Mouse (Mus musculus) forebrain, embryonic 12.5 days (tissue): Measurements from ENCODE around the gene Gm17949. TPM values are rescaled to one million over a fixed set of nuclear protein-coding genes. Genes with fewer than 3 reads are reported as not detected.
"Not testable (repeated sequence)": the region's sequence is repeated elsewhere in the genome, so short reads cannot be mapped to it uniquely, and the experiment has no call there.

ENCODE experiments used
- ATAC-seq: fragments of 200-750 bp; cut with Nextera tagmentation; 2 replicates; pipeline ENCODE4 v1.8.0; 2017; ENCODE audit warnings: moderate TSS enrichment; ENCODE audit not compliant: low FRiP score
- H3K27ac ChIP-seq: fragments of 300-500 bp; sonication (generic); 2 replicates; pipeline ENCODE4 v1.5.1; 2016; ENCODE audit warnings: mild to moderate bottlenecking
- H3K27me3 ChIP-seq: fragments of 300-500 bp; sonication (generic); 2 replicates; pipeline ENCODE4 v1.6.1; 2016; ENCODE audit warnings: mild to moderate bottlenecking
- H3K36me3 ChIP-seq: fragments of 300-500 bp; sonication (generic); replicated peaks from 2 replicates; pipeline ENCODE4 v1.6.1; 2016; ENCODE audit warnings: mild to moderate bottlenecking
- H3K4me1 ChIP-seq: fragments of 300-500 bp; sonication (generic); 2 replicates; pipeline ENCODE4 v1.6.1; 2016
- H3K4me2 ChIP-seq: fragments of 300-500 bp; sonication (generic); 2 replicates; pipeline ENCODE4 v1.6.1; 2016; ENCODE audit warnings: mild to moderate bottlenecking, moderate library complexity
- H3K4me3 ChIP-seq: fragments of 300-500 bp; sonication (generic); replicated peaks from 2 replicates; pipeline ENCODE4 v1.5.1; 2016; ENCODE audit warnings: mild to moderate bottlenecking
- H3K9ac ChIP-seq: fragments of 300-500 bp; sonication (generic); 2 replicates; pipeline ENCODE4 v1.6.1; 2016; ENCODE audit warnings: mild to moderate bottlenecking
- H3K9me3 ChIP-seq: fragments of 300-500 bp; sonication (generic); 2 replicates; pipeline ENCODE4 v1.6.1; 2016
- WGBS: fragments of 180-500 bp; shearing (Covaris S2); methylation state at CpG from one replicate; pipeline ENCODE4 v1.1.7; 2016; 5-methylcytosine and 5-hydroxymethylcytosine counted together
- polyA plus RNA-seq: library from polyadenylated mRNA; unstranded; fragments of >200 nt; fragmentation: Nextera tagmentation; extraction: Ambion mirVana; gene quantifications from 2 replicates; pipeline ENCODE4 v1.2.1, GENCODE M21; 2016

Gene Gm17949
- polyA plus RNA-seq, 1 experiment from 2014 or later: 0.64 TPM

DNA sequence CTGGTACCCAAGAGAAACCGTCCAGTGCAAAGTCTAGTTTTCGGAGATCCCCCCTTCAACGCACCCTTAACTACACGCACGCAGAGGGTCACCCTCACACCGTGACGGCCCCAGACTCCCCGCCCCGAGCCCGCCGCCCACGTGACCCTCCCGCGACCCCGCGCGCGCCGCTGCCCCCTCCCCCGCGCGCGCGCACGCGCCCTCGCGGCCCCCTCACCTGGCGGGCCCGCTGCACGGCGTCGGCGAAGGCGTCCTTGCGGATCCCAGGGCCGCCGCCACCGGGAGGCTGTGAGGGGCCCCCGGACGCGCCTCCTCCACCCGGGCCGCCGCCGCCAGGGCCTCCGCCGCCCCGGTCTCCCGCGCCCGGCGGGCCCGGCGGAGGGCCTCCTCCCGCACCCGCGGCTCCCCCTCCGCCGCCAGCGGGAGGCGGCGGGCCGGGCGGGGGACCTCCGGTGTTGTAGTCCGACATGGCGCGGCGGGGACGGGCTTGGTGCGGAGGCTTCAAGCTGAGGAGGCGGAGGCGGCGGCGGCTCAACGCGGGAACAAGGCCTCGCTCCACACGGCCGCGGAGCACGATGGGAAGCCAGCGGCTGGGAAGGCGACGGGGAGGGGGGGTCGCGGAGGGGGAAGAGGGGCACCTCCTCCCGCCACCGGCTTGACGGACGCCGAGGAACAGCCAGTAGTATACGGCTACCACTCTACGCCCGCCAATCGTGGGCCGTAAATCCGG is 19.8 kb downstream of the Gm17949 start, which contains the start of gene Khsrp:
Khsrp (minus strand) TSS at position 592 of the 730 bp plus-strand sequence.
- peak within 1 kb of the TSS; percentile 96 for H3K27ac ChIP-seq
- peak within 1 kb of the TSS; percentile 100 for H3K9ac ChIP-seq
- 2% methylated on average over 74 of the region's 99 CpGs for WGBS
- H3K4me3 ChIP-seq: peak within 1 kb of the TSS; percentile 96
- peaks cover 26% of the 10 kb centered on the region for H3K4me1 ChIP-seq
- peaks cover 31% of the 10 kb centered on the region for H3K36me3 ChIP-seq
- peak within 1 kb of the TSS; percentile 96 for H3K4me2 ChIP-seq
- H3K9me3 ChIP-seq: no peaks in the 10 kb centered on the region
- H3K27me3 ChIP-seq: no peaks in the 10 kb centered on the region; the same call in 1 of the 2 replicates
- peak; percentile 0; the same call in 1 of the 2 replicates for ATAC-seq

DNA sequence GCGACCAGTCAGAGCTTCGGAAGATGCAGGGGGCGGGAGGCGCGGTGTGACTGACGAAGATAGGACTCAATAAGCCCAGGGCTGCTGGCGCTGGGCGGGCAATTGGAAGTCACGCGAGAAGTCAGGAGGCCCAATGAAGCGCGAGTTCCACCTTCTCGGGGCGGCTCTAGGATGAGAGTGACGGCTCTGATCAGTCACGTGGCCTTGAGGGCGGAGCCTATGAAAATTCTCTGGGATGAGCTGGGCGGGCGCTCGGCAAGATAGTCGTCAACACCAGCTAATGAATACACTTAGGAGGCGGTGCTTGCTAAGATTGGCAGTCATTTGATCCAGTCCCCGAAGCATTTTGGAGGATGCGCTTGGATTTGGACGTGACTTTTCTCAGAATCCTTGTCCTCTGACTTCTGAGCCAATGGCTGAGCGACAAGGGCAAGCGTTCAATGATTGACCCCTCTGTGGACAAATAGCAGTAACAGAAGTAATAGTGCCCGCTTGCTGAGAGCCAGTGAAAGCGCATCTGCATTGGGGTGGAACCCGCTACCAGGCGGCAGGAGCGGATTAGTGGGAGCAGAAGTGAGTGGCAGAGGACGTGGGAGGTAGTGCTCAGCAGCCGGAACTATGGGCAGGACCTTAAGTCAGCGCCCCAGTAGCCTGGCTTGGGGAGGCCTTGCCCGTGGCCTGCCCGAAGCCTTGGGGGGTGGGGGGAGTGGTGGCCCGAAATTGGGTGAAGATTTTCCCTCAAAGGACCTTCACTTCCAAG is 20.6 kb downstream of the Gm17949 start:
- H3K36me3 ChIP-seq: peaks cover 23% of the 10 kb centered on the region
- peak overlapping the region; percentile 50 for H3K9ac ChIP-seq
- H3K4me2 ChIP-seq: peak overlapping the region; percentile 61
- peak overlapping the region; percentile 96 for H3K4me3 ChIP-seq
- no peaks in the 10 kb centered on the region for H3K9me3 ChIP-seq
- no peaks in the 10 kb centered on the region; the same call in none of the 2 replicates for H3K27me3 ChIP-seq
- peak; percentile 95 for ATAC-seq
- peak overlapping the region; percentile 89 for H3K27ac ChIP-seq
- peaks cover 26% of the 10 kb centered on the region for H3K4me1 ChIP-seq
- under 1% methylated on average over 38 of the region's 38 CpGs for WGBS

DNA sequence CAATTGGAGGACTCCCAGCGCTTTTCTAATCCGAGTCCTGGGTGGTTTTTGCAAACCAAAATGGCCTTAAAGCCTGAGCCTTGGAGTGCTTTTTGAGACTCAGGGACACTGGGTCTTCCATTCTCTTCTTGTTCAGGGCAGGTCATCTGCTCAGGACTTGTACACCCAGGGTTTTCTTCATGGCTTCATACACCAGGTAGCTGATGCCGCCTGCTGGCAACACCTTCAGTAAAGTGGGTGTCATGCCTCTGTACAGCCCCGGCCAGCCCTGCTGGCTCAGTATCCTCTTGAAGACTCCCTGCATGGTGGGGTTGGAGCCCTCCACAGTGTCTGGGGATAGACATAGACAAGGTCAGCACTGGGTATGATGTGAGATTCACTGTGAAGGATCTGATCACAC is 21.6 kb downstream of the Gm17949 start:
- WGBS: 86% methylated on average over 4 of the region's 4 CpGs
- H3K4me2 ChIP-seq: no peak overlapping the region; the same call in 1 of the 2 replicates

DNA sequence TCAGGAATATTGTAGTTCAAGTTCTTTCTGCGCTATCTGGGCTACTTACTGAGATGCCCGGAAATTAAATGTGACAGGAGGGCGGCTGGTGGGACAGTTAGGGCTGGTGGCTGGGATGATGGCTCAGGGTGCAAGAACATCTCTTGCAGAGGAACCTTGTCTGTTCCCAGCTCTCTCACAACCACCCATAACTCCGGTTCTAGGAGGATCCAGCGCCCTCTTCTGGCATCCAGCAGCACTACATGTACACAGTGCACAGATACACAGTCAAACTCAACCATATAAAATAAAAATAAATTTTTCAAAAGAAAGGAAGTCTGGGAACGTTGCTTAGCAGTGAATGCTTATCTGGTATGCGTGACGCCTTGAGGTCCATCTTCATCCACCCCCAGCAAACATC is 27.7 kb downstream of the Gm17949 start:
- Histone ChIP-seq H3K4me3 (no peak overlapping the region), H3K27me3 (peaks cover 24% of the 10 kb centered on the region), H3K9me3 (no peaks in the 10 kb centered on the region), H3K4me2 (no peak overlapping the region), H3K9ac (0 out of 2 replicates have a peak overlapping the region, but pooled peaks have one; percentile 17), H3K27ac (no peak overlapping the region), H3K4me1 (no peaks in the 10 kb centered on the region), H3K36me3 (no peaks in the 10 kb centered on the region)
- no peak for ATAC-seq
- WGBS: 42% methylated on average over 8 of the region's 8 CpGs

More for the DNA sequence above, 21.6 kb downstream of the Gm17949 start:
- H3K27ac ChIP-seq: no peak overlapping the region
- no peak for ATAC-seq
- peaks cover 4% of the 10 kb centered on the region for H3K27me3 ChIP-seq
- peaks cover 13% of the 10 kb centered on the region for H3K36me3 ChIP-seq
- H3K9me3 ChIP-seq: no peaks in the 10 kb centered on the region
- no peak overlapping the region for H3K4me3 ChIP-seq
- no peak overlapping the region for H3K9ac ChIP-seq
- peaks cover 26% of the 10 kb centered on the region for H3K4me1 ChIP-seq

DNA sequence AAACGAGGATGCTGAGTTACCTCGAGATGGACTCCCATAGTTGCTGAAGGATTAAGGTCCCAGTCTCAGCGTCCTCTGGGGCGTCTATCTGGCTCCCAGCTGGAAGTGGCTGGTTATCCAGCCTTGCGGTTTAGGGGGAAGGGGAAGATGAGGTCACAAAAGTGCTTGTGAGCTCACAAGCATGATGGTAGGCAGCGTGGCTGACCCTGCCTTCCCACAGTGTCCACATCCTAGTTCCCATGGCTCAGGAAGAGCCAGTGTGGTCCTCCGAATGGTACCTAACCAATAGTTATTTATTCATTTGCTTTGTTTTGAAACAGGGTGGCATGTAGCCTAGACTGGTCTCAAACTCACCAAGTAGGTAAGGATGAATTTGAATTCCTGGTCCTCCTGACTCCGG is 30.3 kb downstream of the Gm17949 start, which contains the start of gene Slc25a41:
Slc25a41 (minus strand) TSS at position 101 of the 400 bp plus-strand sequence.
- WGBS: 75% methylated on average over 8 of the region's 8 CpGs
- peaks cover 24% of the 10 kb centered on the region for H3K27me3 ChIP-seq
- peaks cover 16% of the 10 kb centered on the region for H3K36me3 ChIP-seq
- H3K27ac ChIP-seq: no peak within 1 kb of the TSS
- no peak for ATAC-seq
- no peak within 1 kb of the TSS for H3K4me2 ChIP-seq
- H3K4me1 ChIP-seq: no peaks in the 10 kb centered on the region
- H3K4me3 ChIP-seq: no peak within 1 kb of the TSS
- no peaks in the 10 kb centered on the region for H3K9me3 ChIP-seq
- no peak within 1 kb of the TSS for H3K9ac ChIP-seq

DNA sequence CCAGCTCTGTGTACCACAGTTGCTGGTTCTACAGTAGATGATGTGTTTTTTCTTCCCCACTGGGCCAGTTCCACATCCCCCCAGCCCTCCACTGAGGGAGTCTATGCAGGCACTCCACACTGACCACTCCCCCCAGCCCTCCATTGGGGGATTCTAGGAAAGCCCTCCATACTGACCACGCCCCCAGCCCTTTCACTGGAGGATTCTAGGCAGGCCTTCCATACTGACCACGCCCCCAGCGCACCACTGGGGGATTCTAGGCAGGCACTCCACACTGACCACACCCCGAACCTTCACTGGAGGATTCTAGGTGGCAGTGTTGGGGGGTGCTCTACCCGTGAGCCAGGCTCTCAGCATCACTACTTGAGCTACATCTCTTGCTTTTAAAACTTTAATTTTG is 36.1 kb downstream of the Gm17949 start:
- Histone ChIP-seq H3K27me3 (no peaks in the 10 kb centered on the region), H3K36me3 (peaks cover 53% of the 10 kb centered on the region), H3K9ac (no peak overlapping the region), H3K4me2 (no peak overlapping the region), H3K9me3 (no peaks in the 10 kb centered on the region), H3K27ac (no peak overlapping the region), H3K4me1 (no peaks in the 10 kb centered on the region), H3K4me3 (no peak overlapping the region)
- ATAC-seq: 0 out of 2 replicates have a peak, but pooled peaks have one; percentile 34
- 48% methylated on average over 5 of the region's 5 CpGs for WGBS

DNA sequence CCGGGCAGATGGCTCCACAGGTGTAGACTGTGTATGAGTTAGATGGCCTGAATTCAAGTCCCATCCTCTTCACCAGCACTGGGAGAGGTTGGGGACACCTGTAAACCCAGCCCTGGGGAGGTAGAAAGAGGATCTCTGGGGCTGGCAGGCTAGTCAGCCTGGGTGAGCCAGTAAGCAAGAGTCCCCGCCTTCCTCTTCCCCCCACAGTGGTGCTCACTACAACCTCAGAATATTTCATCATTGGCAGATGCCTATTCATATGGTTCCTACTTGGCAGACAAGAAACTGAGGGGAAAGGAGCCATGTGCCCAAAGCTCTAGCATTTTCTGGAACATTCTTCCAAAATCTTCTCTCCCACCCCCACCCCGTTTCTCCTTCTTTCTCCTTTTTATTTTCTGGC is 37.5 kb downstream of the Gm17949 start:
- peaks cover 67% of the 10 kb centered on the region for H3K36me3 ChIP-seq
- no peak overlapping the region for H3K9ac ChIP-seq
- H3K27ac ChIP-seq: no peak overlapping the region
- no peaks in the 10 kb centered on the region for H3K27me3 ChIP-seq
- no peaks in the 10 kb centered on the region for H3K9me3 ChIP-seq
- H3K4me2 ChIP-seq: no peak overlapping the region
- H3K4me3 ChIP-seq: no peak overlapping the region
- H3K4me1 ChIP-seq: no peaks in the 10 kb centered on the region
- ATAC-seq: no peak
- WGBS: 97% methylated on average over 3 of the region's 3 CpGs

DNA sequence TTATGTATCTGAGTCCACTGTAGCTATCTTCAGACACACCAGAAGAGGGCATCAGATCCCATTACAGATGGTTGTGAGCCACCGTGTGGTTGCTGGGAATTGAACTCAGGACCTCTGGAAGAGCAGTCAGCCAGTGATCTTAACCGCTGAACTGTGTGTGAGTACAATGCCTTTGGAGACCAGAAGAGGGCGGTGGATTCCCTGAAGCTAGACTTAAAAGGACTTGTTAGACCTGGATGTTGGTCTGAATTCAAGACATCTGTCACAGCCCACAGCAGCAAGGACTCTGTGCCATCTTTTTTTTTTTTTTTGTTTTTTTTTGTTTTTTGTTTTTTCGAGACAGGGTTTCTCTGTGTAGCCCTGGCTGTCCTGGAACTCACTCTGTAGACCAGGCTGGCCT is 40.4 kb downstream of the Gm17949 start:
- not testable (repeated sequence) for ATAC-seq, H3K4me3 ChIP-seq, H3K9me3 ChIP-seq, H3K27me3 ChIP-seq, H3K9ac ChIP-seq, H3K4me2 ChIP-seq, H3K4me1 ChIP-seq, H3K27ac ChIP-seq
- 86% methylated on average over 4 of the region's 4 CpGs for WGBS
- peaks cover 70% of the 10 kb centered on the region for H3K36me3 ChIP-seq

DNA sequence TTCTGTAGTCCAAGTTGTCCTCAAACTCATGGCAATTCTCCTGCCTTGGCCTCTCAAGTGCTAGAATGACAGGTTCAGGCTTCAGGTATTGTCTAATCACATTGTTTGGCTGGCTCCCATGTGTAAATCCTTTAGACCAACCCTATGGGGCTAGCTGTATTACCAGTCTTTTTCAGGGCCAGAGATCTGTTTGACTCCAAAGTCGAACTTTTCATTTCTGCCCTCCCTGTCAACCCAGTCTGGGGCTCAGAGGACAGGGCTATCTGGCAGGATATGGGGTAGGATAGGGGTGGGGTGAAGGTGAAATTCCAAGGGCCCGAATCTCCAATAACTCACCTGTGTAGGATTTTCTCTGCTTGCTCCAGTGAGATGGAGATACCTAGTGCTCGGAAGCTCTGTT is 45.0 kb downstream of the Gm17949 start:
- H3K4me3 ChIP-seq: no peak overlapping the region
- peaks cover 19% of the 10 kb centered on the region for H3K4me1 ChIP-seq
- H3K9ac ChIP-seq: no peak overlapping the region
- no peak overlapping the region for H3K27ac ChIP-seq
- H3K27me3 ChIP-seq: peaks cover 4% of the 10 kb centered on the region
- H3K4me2 ChIP-seq: no peak overlapping the region
- WGBS: 89% methylated on average over 3 of the region's 3 CpGs
- no peak for ATAC-seq
- H3K9me3 ChIP-seq: no peaks in the 10 kb centered on the region
- H3K36me3 ChIP-seq: peaks cover 44% of the 10 kb centered on the region

DNA sequence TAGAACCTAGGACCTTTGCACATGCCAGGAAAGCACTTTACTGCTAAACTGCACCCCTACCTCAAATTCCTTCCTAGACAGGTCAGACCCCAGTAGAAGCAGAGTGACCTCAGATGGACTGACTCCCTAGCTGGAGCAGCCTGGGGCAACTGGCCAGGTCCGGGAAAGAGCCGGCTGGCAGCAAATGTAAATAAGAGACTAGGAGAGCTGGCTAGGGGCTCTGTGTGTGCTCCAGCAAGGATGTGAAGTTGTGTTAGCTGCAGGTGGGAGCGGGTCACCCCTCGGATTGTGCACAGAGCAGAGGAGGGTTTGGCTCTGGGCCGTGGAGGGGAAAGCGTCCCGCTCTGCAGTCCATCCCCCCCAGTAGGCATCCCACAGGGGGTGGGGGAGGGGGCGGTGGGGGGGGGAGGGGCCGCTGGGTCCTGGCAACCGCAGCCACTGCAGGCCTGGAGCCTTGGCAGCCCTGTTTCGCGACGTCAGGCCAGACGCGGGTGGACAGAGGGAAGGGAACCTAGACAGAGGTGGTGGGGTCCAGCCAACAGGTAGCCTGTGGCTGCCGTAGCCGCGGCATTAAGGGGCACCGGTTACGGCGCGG is 47.7 kb downstream of the Gm17949 start, which contains the start of gene Crb3:
Crb3 (plus strand) TSS at position 215 of the 595 bp plus-strand sequence.
- Histone ChIP-seq H3K27ac (peak within 1 kb of the TSS; percentile 90), H3K36me3 (peaks cover 22% of the 10 kb centered on the region), H3K4me1 (peaks cover 30% of the 10 kb centered on the region), H3K4me3 (peak within 1 kb of the TSS; percentile 69), H3K4me2 (peak within 1 kb of the TSS; percentile 87), H3K27me3 (peaks cover 30% of the 10 kb centered on the region), H3K9me3 (no peaks in the 10 kb centered on the region), H3K9ac (peak within 1 kb of the TSS; percentile 76)
- ATAC-seq: peak; percentile 10; the same call in 1 of the 2 replicates
- under 1% methylated on average over 12 of the region's 22 CpGs for WGBS

DNA sequence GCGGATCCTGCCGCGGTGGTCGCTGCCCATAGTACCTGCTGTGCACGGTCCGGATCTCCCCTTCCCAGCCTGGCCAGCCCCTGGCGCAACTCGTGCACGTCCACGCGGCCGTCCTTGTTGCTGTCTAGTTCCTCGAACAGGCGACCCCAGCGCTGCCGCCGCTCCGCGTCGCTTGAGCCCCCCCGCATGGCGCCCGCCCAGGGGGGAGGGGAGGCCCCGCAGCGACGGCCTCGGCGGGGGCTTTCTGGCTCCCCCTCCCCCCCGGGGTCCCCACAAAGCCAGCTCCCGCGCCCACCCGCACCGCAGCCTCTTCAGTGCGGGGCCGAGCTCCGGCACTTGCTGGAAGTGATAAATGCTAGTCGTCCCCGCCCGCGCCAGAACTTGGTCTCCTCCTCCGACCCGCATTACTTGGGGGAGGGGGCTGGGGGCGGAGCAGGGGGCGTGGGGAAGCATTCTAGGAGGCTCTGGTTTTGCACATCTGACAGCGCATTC is 48.3 kb downstream of the Gm17949 start, which contains the start of gene Slc25a23:
Slc25a23 (minus strand) TSS at position 378 of the 492 bp plus-strand sequence.
- peak within 1 kb of the TSS; percentile 87 for H3K4me2 ChIP-seq
- ATAC-seq: peak; percentile 80
- H3K4me3 ChIP-seq: peak within 1 kb of the TSS; percentile 69
- WGBS: 1% methylated on average over 38 of the region's 45 CpGs
- no peaks in the 10 kb centered on the region for H3K9me3 ChIP-seq
- H3K27me3 ChIP-seq: peaks cover 36% of the 10 kb centered on the region
- peaks cover 30% of the 10 kb centered on the region for H3K4me1 ChIP-seq
- peaks cover 16% of the 10 kb centered on the region for H3K36me3 ChIP-seq
- H3K27ac ChIP-seq: peak within 1 kb of the TSS; percentile 90
- peak within 1 kb of the TSS; percentile 76 for H3K9ac ChIP-seq
